Mouse (Mus musculus): ENCODE data around the gene Cnr2.

GRCm38 (mm10) chr4:135877742-135878141 is 17.5 kb upstream of the Cnr2 start:
- TF ChIP-seq POLR2A (IDR thresholded peaks at IDR 0.05; ENCODE audit: control insufficient read depth, low read depth, low read length) (no peak), CTCF (IDR thresholded peaks at IDR 0.05; ENCODE audit: control insufficient read depth, insufficient read depth, insufficient replicate concordance, low read depth, low read length) (no peak)
